In genomic region chr5:71095180-71095579, GRCm38 (mm10) we compare ENCODE assay signal across 9 mouse cellular contexts. TPM values are rescaled to one million over a fixed set of nuclear protein-coding genes. Genes with fewer than 3 reads are reported as not detected.
DNase-seq lines count a peak whose midpoint lies in the region; ATAC-seq and TF ChIP-seq lines count a peak whose summit lies in the region.
"Had no signal": no experiment of that assay in that cellular context is flagged by ENCODE, and none has a peak within 500 bp of the region (broad histone marks: within the 10 kb centered on the region; RNA-seq: fewer than 3 reads in every experiment).

No protein-coding gene starts in this region.

- peaks cover 6% of the 10 kb centered on the region; the same call in 1 of the 2 replicates for H3K4me1 ChIP-seq in heart, embryonic 13.5 days
- H3K4me1 ChIP-seq in heart, adult 2 months (ENCODE audit: control insufficient read depth, insufficient read depth, low read length) = no peaks in the 10 kb centered on the region

- H3K79me2 ChIP-seq in heart, adult 2 months (replicated peaks; ENCODE audit: control insufficient read depth, insufficient read depth, low read length) = no peaks in the 10 kb centered on the region

- intact Hi-C loops in heart, adult 2 months (cut with DNase I) = no loop called here

- peak overlapping the region; percentile 73 for H3K9ac ChIP-seq in heart, embryonic 13.5 days
- H3K9ac ChIP-seq in heart, adult 2 months (ENCODE audit: low read depth, low read length) = no peak overlapping the region

- peak overlapping the region; percentile 95 for H3K4me2 ChIP-seq in heart, embryonic 13.5 days

- no peak for TF ChIP-seq POLR2A in heart, adult 2 months (IDR thresholded peaks at IDR 0.05; ENCODE audit: insufficient read depth, low read depth, low read length)

- no peak for ATAC-seq in heart, embryonic 13.5 days (ENCODE audit: extremely low read depth, insufficient number of reproducible peaks, low FRiP score, low TSS enrichment)
- no peak for ATAC-seq in CD4-positive, CD25-positive, alpha-beta regulatory T cell, adult 4 months

- H3K36me3 ChIP-seq in heart, embryonic 13.5 days = no peaks in the 10 kb centered on the region
- H3K36me3 ChIP-seq in heart, adult 2 months (ENCODE audit: control insufficient read depth, insufficient read depth, low read length) = no peaks in the 10 kb centered on the region

- H3K4me3 ChIP-seq in heart, embryonic 13.5 days = peak overlapping the region; percentile 66
- no peak overlapping the region for H3K4me3 ChIP-seq in heart, adult 2 months

- peaks cover 42% of the 10 kb centered on the region for H3K27me3 ChIP-seq in heart, embryonic 13.5 days (replicated peaks)
- H3K27me3 ChIP-seq in heart, adult 2 months (ENCODE audit: control insufficient read depth, insufficient read depth, low read length) = peaks cover 2% of the 10 kb centered on the region; the same call in 1 of the 2 replicates

- no peak for TF ChIP-seq CTCF in heart, adult 2 months (IDR thresholded peaks at IDR 0.05)

- TF ChIP-seq EP300 in heart, adult 2 months (IDR thresholded peaks at IDR 0.05; ENCODE audit: insufficient read depth, low read depth, low read length) = no peak

- 2% methylated on average over 19 of the region's 19 CpGs for WGBS in heart, embryonic 13.5 days
- WGBS in heart, adult 2 months = 2% methylated on average over 19 of the region's 19 CpGs

- DNase-seq in heart, adult 2 months = no peak
- peak; percentile 62 to 70 for DNase-seq in cerebellum, postnatal 14 days
- peak; percentile 27 to 47 for DNase-seq in frontal cortex, postnatal 14 days (ENCODE audit: low spot score in 2 of 2)
- DNase-seq in layer of hippocampus, postnatal 36 days = peak; percentile 62
- DNase-seq in neural tube, embryonic 10.5 days (ENCODE audit: extremely low spot score, low spot score) = peak; percentile 62
- DNase-seq in urinary bladder, postnatal 25 days (ENCODE audit: low spot score) = no peak

- no peak overlapping the region for H3K27ac ChIP-seq in heart, embryonic 13.5 days (replicated peaks)
- H3K27ac ChIP-seq in heart, adult 2 months = no peak overlapping the region

- H3K9me3 ChIP-seq in heart, embryonic 13.5 days = no peaks in the 10 kb centered on the region

RNA-seq across cellular contexts. Expression of gene Gabra2, which starts 0.5 kb away (rescaled TPM):
- 0.95 and 1.2 TPM in 2 replicates for polyA plus RNA-seq in heart, embryonic 13.5 days (2015; fragmentation: Nextera tagmentation; extraction: Ambion mirVana)
- total RNA-seq in heart, adult 2 months (2021) = under 1 TPM in 1 of 2 experiments, not detected in 1; 0.05 TPM
- polyA plus RNA-seq in heart, adult 2 months (2012; rRNA removed) = 0.02 TPM in 1 of 2 replicates, not detected in the other
- 100 to 1,000 TPM; 149 to 155 TPM for total RNA-seq in layer of hippocampus, postnatal 36 days (2021)
- polyA plus RNA-seq in CD4-positive, CD25-positive, alpha-beta regulatory T cell, adult 4 months (2017; shearing (Covaris generic)) = not detected
- total RNA-seq: liver, adult 2 months had no signal
- polyA plus RNA-seq: liver, adult 2 months had no signal

Comparison
In these comparisons a context has a peak if more than half of its experiments do, and no peak if none do; other contexts are left out.
1. DNase-seq: peak in cerebellum, postnatal 14 days (2 of 2), frontal cortex, postnatal 14 days (2 of 2), layer of hippocampus, postnatal 36 days (2 of 2) and neural tube, embryonic 10.5 days (single experiment); none in heart, adult 2 months (0 of 2) and urinary bladder, postnatal 25 days (single experiment).